Mouse (Mus musculus) adrenal gland, postnatal 14 days (tissue): Measurements from ENCODE around the gene Naa35. TPM values are rescaled to one million over a fixed set of nuclear protein-coding genes. Genes with fewer than 3 reads are reported as not detected.

Experiments
- DNase-seq: peaks from one replicate; pipeline ENCODE4 v3.0.0; 2021; ENCODE audit warnings: mixed read lengths
- total RNA-seq: library from RNA; stranded (reverse); gene quantifications from 2 replicates; pipeline ENCODE4 v1.2.3, GENCODE M21; 2021

Naa35 gene
- total RNA-seq, 1 experiment from 2014 or later, result 58.4 TPM

GRCm38 (mm10) chr13:59639368-59640177 is 54.5 kb downstream of the Naa35 start:
- no peak for DNase-seq

GRCm38 (mm10) chr13:59640178-59640440 is 55.0 kb downstream of the Naa35 start:
- DNase-seq, result no peak

- no peak for DNase-seq
Observed at GRCm38 (mm10) chr13:59642818-59643217, 57.8 kb downstream of the Naa35 start.

GRCm38 (mm10) chr13:59645491-59645890 is 60.4 kb downstream of the Naa35 start:
- no peak for DNase-seq

- DNase-seq, result no peak
Observed at GRCm38 (mm10) chr13:59646674-59647244, 61.7 kb downstream of the Naa35 start.

GRCm38 (mm10) chr13:59647484-59647883 is 62.4 kb downstream of the Naa35 start:
- no peak for DNase-seq

GRCm38 (mm10) chr13:59648598-59648997 is 63.5 kb downstream of the Naa35 start:
- no peak for DNase-seq

- DNase-seq, result no peak
Observed at GRCm38 (mm10) chr13:59649781-59650180, 64.7 kb downstream of the Naa35 start.

- DNase-seq, result no peak
Observed at GRCm38 (mm10) chr13:59652651-59653050, 67.6 kb downstream of the Naa35 start.

GRCm38 (mm10) chr13:59653136-59653535 is 68.1 kb downstream of the Naa35 start:
- no peak for DNase-seq

- no peak for DNase-seq
Observed at GRCm38 (mm10) chr13:59654465-59654864, 69.4 kb downstream of the Naa35 start.

- DNase-seq, result no peak
Observed at GRCm38 (mm10) chr13:59655718-59656315, 70.8 kb downstream of the Naa35 start.

- DNase-seq, result no peak
Observed at GRCm38 (mm10) chr13:59656316-59656832, 71.3 kb downstream of the Naa35 start.

- no peak for DNase-seq
Observed at GRCm38 (mm10) chr13:59656975-59657388, 71.9 kb downstream of the Naa35 start.

- no peak for DNase-seq
Observed at GRCm38 (mm10) chr13:59657781-59658180, 72.7 kb downstream of the Naa35 start.

GRCm38 (mm10) chr13:59660371-59660770 is 75.3 kb downstream of the Naa35 start:
- DNase-seq, result no peak

- no peak for DNase-seq
Observed at GRCm38 (mm10) chr13:59661387-59661786, 76.3 kb downstream of the Naa35 start.

- DNase-seq, result no peak
Observed at GRCm38 (mm10) chr13:59661966-59662365, 76.9 kb downstream of the Naa35 start.

- DNase-seq, result peak; percentile 12
Observed at GRCm38 (mm10) chr13:59663939-59664712, 79.1 kb downstream of the Naa35 start.

- no peak for DNase-seq
Observed at GRCm38 (mm10) chr13:59667763-59668162, 82.7 kb downstream of the Naa35 start.

GRCm38 (mm10) chr13:59668501-59669093 is 83.5 kb downstream of the Naa35 start:
- peak; percentile 16 for DNase-seq

- no peak for DNase-seq
Observed at GRCm38 (mm10) chr13:59669946-59670345, 84.9 kb downstream of the Naa35 start.
